Mouse (Mus musculus) cerebellum, postnatal 25 days (tissue): ENCODE measurements around the gene Nod1.

Source experiments
- DNase-seq, 2 experiments: peaks; one replicate each; pipeline ENCODE4 v3.0.0; 2021; ENCODE audit warnings: mixed read lengths in 2 of 2

Gene Nod1

GRCm38 (mm10) chr6:54934930-54935329 lies 37.5 kb downstream of the Nod1 start:
- no peak for DNase-seq

- DNase-seq: no peak
These were observed 38.1 kb downstream of the Nod1 start for GRCm38 (mm10) chr6:54934313-54934712.

DNA sequence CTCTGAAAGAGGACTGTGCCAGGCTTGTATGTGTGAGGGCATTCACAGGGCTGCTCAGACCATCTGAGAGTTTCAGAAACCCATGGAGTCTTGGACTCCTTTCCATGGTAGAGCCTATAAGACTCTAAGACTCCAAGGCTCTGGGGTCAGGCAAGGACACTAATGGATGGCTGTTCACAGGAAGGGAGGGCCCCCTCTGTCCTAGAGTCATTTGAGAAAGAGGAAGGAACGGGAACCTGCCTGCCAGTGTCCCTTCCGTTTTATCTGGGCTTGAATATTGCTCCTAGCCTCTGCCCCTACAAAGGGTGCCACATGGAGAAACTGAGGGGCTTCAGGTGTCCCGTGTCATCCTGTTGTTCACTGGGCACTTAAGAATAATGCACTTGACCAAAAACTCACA lies 38.5 kb downstream of the Nod1 start:
- DNase-seq: no peak

DNA sequence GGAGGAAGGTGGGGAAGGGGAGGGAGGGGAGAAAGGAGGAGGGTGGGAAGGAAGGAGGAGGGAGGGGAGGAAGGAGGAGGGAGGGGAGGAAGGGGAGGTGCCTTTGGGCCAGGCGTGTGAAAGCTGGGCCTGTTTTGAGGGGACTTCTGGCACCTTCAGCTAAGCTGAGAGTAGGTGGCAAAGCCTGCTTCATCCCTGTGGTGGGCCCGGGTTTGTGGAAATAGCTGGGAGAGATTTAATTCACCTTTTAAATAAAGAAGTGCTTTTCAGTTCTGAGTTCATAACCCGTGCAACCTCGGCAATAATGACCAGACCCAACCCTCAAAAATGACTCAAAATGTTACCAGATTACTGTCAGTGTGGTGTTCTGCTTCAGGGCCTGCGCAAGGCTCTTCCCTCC lies 39.2 kb downstream of the Nod1 start:
- DNase-seq: no peak

DNA sequence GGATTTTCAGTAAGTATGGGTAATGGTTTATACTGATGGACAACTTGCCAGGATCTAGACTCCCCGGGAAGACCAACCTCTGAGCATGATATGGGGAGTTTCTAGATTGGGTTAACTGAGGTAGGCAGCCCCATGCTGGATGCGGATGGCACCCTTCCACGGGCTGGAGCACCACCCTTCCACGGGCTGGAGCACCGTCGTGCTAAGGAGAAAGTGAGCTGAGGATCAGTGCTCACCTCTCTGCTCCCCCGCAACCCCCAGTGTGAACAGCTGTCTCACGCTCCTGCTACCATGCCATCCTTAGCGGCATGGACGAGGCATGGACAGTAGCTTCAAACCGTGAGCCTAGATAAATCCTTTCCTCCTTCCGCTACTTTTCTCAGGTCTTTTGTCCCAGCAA lies 39.9 kb downstream of the Nod1 start:
- DNase-seq: no peak

GRCm38 (mm10) chr6:54931641-54932040 lies 40.8 kb downstream of the Nod1 start:
- DNase-seq: no peak

- DNase-seq: no peak
These were observed 44.5 kb downstream of the Nod1 start for GRCm38 (mm10) chr6:54927946-54928345.

GRCm38 (mm10) chr6:54926899-54927298 lies 45.5 kb downstream of the Nod1 start:
- no peak for DNase-seq

DNA sequence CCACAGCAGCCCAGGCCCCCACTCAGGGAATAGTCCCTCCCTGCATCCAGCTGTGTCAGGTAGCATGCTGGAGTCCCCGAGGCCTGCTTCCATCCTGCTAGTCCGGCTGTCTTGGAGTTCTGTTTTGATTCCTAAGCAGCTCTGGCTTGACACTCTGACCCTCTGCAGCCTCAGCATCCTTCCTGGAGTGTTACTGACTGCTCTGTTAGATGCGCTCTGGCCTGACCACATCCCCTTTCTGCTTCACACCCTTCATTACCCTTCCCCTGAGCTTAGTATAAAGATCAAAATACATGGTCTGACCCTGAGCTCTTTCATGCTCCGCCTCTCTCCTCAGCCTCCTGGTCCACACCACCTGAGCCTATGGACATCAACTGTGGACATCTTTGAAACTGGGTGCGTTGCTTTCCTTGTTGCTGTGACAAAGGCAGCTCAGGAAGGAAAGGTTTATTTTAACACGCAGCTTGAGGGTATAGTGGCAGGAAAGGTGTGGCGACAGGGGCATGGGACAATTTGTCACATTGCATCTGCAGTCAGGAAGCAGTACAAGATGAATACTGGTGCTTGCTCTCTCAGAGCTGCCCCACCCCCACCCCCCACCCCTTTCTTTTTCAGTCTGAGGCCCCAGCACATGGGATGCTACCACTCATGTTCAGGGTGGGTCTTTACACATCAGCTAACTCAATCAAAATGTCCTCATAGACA lies 46.5 kb downstream of the Nod1 start:
- DNase-seq: no peak

GRCm38 (mm10) chr6:54924538-54924937 lies 47.9 kb downstream of the Nod1 start:
- no peak for DNase-seq

DNA sequence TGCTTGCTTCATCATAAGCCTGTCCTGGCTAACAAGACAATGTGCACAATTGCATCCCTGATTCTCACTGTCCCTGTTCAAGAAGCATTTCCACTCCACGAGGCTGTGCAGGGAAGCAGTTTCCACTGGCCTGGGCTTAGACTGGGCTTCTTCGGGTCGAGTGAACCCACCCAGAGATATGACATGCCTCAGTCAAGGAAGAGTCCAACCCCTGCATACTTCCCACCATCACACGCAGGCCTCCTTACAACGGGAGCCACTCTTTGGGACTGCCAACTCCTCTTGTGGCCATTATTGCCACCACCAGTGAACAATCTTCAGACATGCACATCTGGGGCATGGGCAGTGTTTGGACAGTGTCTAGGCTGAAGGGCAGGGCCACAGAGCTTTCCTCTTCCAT lies 53.9 kb downstream of the Nod1 start:
- no peak for DNase-seq

DNA sequence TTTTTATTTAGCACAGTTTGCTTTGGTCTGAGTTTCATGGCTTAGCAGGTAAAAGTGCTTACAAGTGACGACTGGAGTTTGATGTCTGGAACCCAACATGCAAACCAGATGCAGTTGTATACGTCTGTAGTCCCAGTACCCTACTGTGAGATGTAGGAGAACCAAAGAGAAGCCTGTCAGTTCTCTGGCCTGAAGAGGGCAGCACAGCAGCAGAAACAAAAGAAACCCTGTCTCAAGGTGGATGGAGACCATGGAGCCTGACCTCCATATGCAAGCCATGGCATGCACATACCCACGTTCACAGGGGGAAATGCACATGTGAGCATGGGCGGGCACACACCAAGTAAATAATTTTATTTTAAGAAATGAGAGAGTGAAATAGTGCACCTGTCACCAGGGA lies 54.9 kb downstream of the Nod1 start:
- DNase-seq: peak; percentile 20 to 55

DNA sequence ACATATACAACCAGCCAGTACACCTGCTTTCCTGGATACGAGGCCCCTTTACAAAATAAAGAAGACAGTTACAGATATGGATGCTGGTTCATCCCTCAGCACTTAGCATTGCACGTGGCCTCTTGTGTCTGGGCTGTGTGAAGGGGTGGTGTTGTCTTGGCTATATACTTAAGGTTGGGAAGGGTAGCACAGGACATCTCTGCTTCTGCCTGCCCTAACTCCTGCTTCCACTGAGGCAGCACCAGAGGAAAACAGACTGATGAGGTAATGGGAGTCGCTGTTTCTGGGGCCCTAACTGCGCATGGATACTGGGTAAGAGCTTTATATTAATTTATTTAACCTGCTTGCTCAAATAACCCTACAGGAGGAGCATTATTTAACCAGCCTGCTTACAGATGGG lies 55.5 kb downstream of the Nod1 start:
- DNase-seq: no peak

DNA sequence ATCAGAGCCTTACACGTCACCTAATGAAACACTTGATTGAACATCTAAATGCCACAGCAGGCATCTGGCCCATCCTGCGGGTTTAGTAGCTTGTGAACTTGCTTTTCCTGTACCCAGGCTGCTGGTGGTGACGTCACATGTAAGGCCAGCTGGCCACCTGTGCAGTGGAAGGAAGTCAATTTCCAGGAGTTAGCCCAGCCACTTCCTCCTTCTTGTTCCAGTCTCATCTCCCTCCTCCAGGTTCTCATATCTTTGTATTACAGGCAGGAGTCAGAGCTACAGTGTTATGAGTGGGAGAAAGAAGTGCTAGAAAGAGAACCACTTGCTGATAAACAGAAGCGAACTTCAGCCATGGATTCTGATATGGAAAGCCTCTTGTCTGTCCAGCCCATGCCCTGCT lies 56.2 kb downstream of the Nod1 start:
- DNase-seq: no peak

DNA sequence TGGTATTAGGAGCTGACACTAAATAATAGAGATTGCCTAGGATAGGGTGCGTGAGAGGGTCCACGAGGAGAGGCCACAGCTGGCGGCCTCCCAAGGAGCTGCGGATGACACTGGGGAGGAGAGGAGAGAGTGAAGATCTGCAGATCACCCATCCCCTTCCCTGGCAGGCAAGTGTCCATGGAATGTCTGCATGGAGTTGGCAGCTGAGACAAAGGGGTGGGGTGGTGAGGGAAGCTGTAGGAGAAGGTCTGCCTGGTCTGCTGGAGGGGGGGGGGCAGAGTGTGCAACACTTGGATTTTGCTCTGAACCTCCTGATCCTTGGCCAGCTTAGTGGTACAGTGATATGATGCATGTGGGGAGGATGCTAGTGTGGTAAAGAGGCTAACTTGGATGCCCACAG lies 57.4 kb downstream of the Nod1 start:
- DNase-seq: no peak

DNA sequence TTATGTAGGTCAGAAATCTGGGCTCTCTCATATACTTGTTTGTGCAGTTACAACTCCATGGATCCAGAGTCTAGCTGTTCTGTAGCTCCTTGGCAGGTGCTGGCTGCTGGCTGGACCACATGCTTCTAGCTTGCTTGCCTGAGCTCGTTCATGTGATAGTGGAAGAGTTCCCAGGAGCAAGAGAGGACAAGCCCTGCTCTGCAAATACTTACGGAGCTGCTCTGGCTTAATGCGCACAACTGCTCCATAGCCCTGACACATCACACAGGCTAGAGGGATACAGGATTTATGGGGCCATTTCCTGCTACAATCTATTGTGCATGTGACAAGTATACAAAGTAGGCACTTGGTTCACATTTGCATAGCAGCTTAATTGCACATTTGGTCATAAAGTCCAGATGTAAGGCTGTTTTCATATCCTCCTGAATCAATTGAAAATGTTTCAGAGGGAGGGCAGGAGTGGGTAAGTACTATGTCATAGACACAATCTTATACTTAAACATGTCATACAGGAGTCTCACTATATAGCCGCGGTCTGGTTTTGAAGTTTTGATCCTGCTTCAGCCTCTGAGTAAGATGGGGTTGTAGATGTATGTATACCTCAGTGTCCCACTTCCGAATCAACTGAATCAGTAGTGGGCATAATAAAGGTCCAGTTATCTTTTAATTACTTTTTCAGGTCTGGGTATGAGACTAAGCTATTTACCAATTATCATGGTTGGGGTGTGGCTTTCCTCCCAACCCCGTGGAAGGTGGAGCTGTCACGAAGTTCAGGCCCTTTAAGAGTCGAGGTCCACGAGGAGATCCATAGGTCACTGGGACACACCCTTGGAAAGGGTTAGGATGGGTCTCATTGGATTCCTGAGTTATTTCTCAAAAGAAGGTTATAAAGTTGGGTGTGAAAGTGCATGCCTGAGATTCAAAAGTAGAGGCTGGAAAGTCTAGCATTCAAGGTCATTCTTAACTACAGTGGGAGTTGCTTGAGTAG lies 66.1 kb downstream of the Nod1 start:
- DNase-seq: no peak

DNA sequence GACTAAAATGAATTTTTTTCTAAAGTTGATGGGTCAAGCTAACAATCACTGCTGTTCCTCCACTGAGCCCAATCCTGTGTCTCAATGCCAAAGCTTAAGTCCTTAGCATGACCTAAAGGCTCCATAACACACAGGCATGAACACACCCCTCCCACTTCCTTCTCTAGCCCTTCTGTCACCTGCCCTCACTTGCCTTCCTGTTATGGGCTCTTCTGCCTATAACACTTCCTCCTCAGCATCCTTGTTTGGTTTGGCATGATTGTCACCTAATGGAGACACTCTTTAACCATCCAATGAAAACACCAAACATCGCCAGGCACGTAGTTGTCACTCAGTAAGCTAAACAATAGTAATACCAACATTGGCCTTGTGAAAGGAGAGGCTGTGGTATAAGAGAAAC lies 69.9 kb downstream of the Nod1 start:
- DNase-seq: no peak

- no peak for DNase-seq
These were observed 72.2 kb downstream of the Nod1 start for GRCm38 (mm10) chr6:54900256-54900655.

- DNase-seq: no peak
These were observed 81.0 kb downstream of the Nod1 start for GRCm38 (mm10) chr6:54891384-54891783.

DNA sequence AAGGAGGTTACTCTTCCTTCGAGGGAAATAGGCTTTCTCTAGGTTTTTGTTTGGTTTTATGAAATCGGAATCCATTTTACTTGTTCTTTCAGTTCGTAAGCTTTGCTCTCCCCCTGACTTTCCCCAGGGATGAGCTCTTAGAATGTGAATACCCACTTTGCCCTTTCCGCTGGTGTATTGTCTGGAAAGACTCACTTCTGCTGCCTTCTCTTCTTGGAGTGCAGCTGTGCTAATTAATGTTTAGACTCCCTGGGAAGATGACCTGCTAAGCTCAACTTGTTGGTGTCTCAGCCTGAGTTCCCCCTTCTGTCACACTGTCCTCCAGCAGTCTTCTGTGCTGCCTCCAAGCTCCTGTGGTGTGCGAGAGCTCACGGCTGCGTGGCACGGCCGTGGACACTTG lies 82.2 kb downstream of the Nod1 start:
- no peak for DNase-seq

GRCm38 (mm10) chr6:54886195-54886594 lies 86.2 kb downstream of the Nod1 start:
- DNase-seq: no peak

GRCm38 (mm10) chr6:54883424-54883823 lies 89.0 kb downstream of the Nod1 start:
- no peak for DNase-seq

- no peak for DNase-seq
These were observed 92.3 kb downstream of the Nod1 start for GRCm38 (mm10) chr6:54880086-54880485.

- DNase-seq: no peak
These were observed 93.9 kb downstream of the Nod1 start for GRCm38 (mm10) chr6:54878546-54878945.
